Mouse (Mus musculus): ENCODE measurements around the gene Ssbp3. TPM values are rescaled to one million over a fixed set of nuclear protein-coding genes. Genes with fewer than 3 reads are reported as not detected.

Ssbp3 gene
- polyA plus RNA-seq, 1 experiment: 27.8 TPM

DNA sequence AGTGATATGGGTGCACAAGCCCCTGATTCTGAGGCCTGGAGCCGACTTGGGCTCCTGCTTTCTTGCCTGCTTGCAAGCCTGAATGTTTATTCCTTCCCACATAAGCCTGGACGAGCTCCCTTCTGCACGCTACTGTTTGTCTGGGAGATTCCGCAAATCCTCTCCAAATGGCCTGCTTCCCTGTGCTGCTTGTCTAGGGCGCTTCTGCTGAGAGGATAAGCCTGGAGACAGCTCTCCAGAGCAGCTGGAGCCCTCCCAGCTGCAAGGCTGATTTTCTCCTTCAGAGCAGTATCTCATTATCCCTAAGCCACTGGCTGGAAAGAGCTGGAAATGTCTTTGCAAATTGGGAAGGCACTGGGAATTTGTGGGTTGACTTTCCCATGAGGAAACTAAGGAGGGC, 165.0 kb downstream of the Ssbp3 start:
- TF ChIP-seq CTCF (IDR thresholded peaks at IDR 0.05; ENCODE audit: extremely low read depth, insufficient read depth, insufficient read length, insufficient replicate concordance) (no peak), POLR2A (IDR thresholded peaks at IDR 0.05; ENCODE audit: low read depth, low read length) (no peak)
- H3K36me3 ChIP-seq (ENCODE audit: control insufficient read depth, insufficient read depth, low read length): no peaks in the 10 kb centered on the region
- no peaks in the 10 kb centered on the region for H3K27me3 ChIP-seq (ENCODE audit: control insufficient read depth, insufficient read depth, low read length)
- DNase-seq (ENCODE audit: low read depth in 1 of 2, low spot score in 2 of 2): no peak
- H3K4me1 ChIP-seq (ENCODE audit: control insufficient read depth, insufficient read depth, insufficient read length): no peaks in the 10 kb centered on the region; the same call in 1 of the 2 replicates
- WGBS: 87% methylated on average over 5 of the region's 5 CpGs
- no peak overlapping the region for H3K4me3 ChIP-seq (ENCODE audit: extremely low read depth, insufficient read depth, insufficient read length)
- H3K27ac ChIP-seq (ENCODE audit: insufficient read depth, low read length): no peak overlapping the region

DNA sequence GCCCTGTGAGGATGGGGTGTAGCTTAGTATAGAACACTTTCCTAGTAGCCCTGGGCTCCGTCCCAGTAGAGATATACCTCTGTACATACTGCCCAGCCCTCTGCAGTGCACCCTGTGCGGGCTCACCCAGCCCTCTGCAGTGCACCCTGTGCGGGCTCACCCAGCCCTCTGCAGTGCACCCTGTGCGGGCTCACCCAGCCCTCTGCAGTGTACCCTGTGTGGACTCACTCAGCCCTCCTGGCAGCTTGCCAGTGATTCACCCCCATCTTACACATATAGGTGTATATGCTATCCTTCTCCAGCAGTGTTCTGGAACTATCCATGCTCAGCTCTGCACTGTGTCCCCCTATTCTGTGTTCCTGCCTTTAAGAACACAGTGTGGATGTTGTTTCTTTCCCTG, 168.4 kb downstream of the Ssbp3 start:
- H3K27ac ChIP-seq (ENCODE audit: insufficient read depth, low read length): no peak overlapping the region
- H3K27me3 ChIP-seq (ENCODE audit: control insufficient read depth, insufficient read depth, low read length): no peaks in the 10 kb centered on the region
- DNase-seq (ENCODE audit: low read depth in 1 of 2, low spot score in 2 of 2): no peak
- no peak for TF ChIP-seq POLR2A (IDR thresholded peaks at IDR 0.05; ENCODE audit: low read depth, low read length)
- TF ChIP-seq CTCF (IDR thresholded peaks at IDR 0.05; ENCODE audit: extremely low read depth, insufficient read depth, insufficient read length, insufficient replicate concordance): no peak
- H3K4me1 ChIP-seq (ENCODE audit: control insufficient read depth, insufficient read depth, insufficient read length): no peaks in the 10 kb centered on the region; the same call in 1 of the 2 replicates
- WGBS: 83% methylated on average over 4 of the region's 4 CpGs
- no peak overlapping the region for H3K4me3 ChIP-seq (ENCODE audit: extremely low read depth, insufficient read depth, insufficient read length)
- no peaks in the 10 kb centered on the region for H3K36me3 ChIP-seq (ENCODE audit: control insufficient read depth, insufficient read depth, low read length)

DNA sequence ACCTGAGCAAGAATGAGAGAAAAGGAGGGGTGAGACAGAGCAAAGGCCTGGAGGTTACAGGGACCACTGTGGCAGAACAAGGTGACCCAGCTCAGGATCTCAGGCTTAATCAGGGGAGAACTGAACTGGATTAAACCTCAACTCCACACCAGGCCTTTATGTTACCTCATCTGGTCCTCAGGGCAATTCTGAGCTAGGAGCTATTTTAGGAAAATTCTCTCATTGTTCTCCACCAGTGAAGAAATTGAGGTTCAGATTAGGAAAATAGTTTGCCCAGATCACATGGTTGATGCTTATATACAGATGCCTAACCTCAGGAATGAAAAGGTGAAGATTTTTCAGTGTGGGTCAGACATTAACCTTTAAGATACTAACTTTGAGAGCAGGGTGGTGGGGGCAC, 169.2 kb downstream of the Ssbp3 start:
- DNase-seq (ENCODE audit: low read depth in 1 of 2, low spot score in 2 of 2): no peak
- H3K36me3 ChIP-seq (ENCODE audit: control insufficient read depth, insufficient read depth, low read length): no peaks in the 10 kb centered on the region
- no peaks in the 10 kb centered on the region; the same call in 1 of the 2 replicates for H3K4me1 ChIP-seq (ENCODE audit: control insufficient read depth, insufficient read depth, insufficient read length)
- TF ChIP-seq CTCF (IDR thresholded peaks at IDR 0.05; ENCODE audit: extremely low read depth, insufficient read depth, insufficient read length, insufficient replicate concordance) (no peak), POLR2A (IDR thresholded peaks at IDR 0.05; ENCODE audit: low read depth, low read length) (no peak)
- no peak overlapping the region for H3K27ac ChIP-seq (ENCODE audit: insufficient read depth, low read length)
- no peak overlapping the region for H3K4me3 ChIP-seq (ENCODE audit: extremely low read depth, insufficient read depth, insufficient read length)
- H3K27me3 ChIP-seq (ENCODE audit: control insufficient read depth, insufficient read depth, low read length): no peaks in the 10 kb centered on the region

DNA sequence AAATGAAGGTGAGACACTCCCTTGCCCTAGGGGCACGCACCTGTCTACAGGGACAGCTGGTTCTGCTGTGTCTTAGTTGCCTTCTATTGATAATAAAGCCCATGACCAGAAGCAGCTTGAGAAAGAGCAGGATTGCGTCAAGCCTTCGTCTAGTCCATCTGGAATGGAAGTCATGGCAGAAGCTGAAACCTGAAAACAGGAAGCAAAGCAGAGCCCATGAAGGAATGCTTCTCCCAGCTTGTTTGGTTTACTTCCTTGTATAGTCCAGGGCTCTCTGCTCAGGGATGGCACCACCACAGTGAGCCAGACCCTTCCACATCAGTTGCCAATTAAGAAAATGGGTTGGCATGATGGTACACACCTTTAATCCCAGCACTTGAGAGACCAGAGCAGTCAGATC, 171.7 kb downstream of the Ssbp3 start:
- H3K27me3 ChIP-seq (ENCODE audit: control insufficient read depth, insufficient read depth, low read length): no peaks in the 10 kb centered on the region
- H3K27ac ChIP-seq (ENCODE audit: insufficient read depth, low read length): no peak overlapping the region
- DNase-seq (ENCODE audit: low read depth in 1 of 2, low spot score in 2 of 2): no peak
- WGBS: 83% methylated on average over 3 of the region's 3 CpGs
- TF ChIP-seq CTCF (IDR thresholded peaks at IDR 0.05; ENCODE audit: extremely low read depth, insufficient read depth, insufficient read length, insufficient replicate concordance) (no peak), POLR2A (IDR thresholded peaks at IDR 0.05; ENCODE audit: low read depth, low read length) (no peak)
- H3K36me3 ChIP-seq (ENCODE audit: control insufficient read depth, insufficient read depth, low read length): no peaks in the 10 kb centered on the region
- no peaks in the 10 kb centered on the region; the same call in 1 of the 2 replicates for H3K4me1 ChIP-seq (ENCODE audit: control insufficient read depth, insufficient read depth, insufficient read length)
- H3K4me3 ChIP-seq (ENCODE audit: extremely low read depth, insufficient read depth, insufficient read length): no peak overlapping the region

DNA sequence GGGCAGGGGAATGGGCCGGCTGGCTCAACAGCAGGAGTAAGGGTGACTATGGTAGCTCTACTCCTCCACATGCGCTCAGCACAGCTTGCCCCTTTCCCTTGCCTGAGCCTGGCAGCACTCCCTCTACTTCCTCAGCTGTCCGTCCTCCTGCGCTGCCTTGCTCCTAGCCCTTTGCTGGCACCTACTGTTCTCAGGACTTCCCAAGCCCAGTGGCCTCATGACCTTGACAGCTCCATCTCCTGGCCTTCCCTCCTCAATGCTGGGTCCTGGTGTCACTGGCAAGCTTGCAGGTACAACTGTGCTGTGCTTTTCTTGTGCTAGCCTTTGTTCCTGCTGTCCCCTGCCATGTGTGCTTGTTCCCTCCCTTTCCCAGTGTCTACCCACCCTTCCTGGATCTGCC, 172.6 kb downstream of the Ssbp3 start:
- DNase-seq (ENCODE audit: low read depth in 1 of 2, low spot score in 2 of 2): no peak
- TF ChIP-seq CTCF (IDR thresholded peaks at IDR 0.05; ENCODE audit: extremely low read depth, insufficient read depth, insufficient read length, insufficient replicate concordance) (no peak), POLR2A (IDR thresholded peaks at IDR 0.05; ENCODE audit: low read depth, low read length) (no peak)
- Histone ChIP-seq H3K36me3 (ENCODE audit: control insufficient read depth, insufficient read depth, low read length) (no peaks in the 10 kb centered on the region), H3K4me3 (ENCODE audit: extremely low read depth, insufficient read depth, insufficient read length) (no peak overlapping the region), H3K4me1 (ENCODE audit: control insufficient read depth, insufficient read depth, insufficient read length) (no peaks in the 10 kb centered on the region; the same call in 1 of the 2 replicates), H3K27ac (ENCODE audit: insufficient read depth, low read length) (no peak overlapping the region), H3K27me3 (ENCODE audit: control insufficient read depth, insufficient read depth, low read length) (no peaks in the 10 kb centered on the region)
- 94% methylated on average over 4 of the region's 4 CpGs for WGBS

DNA sequence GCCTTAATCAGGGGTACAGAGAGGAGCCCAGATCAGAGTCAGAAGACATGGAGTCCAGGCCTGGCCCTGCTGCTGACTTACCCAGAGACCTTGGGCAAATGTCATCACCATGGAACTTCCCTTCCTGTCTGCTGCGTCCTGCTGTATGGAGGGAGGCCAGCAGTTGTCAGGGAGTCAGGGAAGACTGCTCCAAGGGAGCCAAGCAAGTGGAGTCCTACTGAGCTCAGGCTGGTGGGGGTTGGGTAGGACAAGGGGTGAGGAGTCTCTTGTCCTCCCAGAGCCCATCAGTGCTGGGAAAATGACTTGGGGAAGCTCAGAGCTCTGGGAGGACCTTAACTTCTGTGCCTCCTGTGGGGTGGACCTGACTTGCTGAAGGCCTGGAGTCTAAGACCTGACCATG, 173.8 kb downstream of the Ssbp3 start:
- TF ChIP-seq POLR2A (IDR thresholded peaks at IDR 0.05; ENCODE audit: low read depth, low read length): no peak
- TF ChIP-seq CTCF (IDR thresholded peaks at IDR 0.05; ENCODE audit: extremely low read depth, insufficient read depth, insufficient read length, insufficient replicate concordance): no peak
- Histone ChIP-seq H3K27ac (ENCODE audit: insufficient read depth, low read length) (no peak overlapping the region), H3K27me3 (ENCODE audit: control insufficient read depth, insufficient read depth, low read length) (no peaks in the 10 kb centered on the region)

DNA sequence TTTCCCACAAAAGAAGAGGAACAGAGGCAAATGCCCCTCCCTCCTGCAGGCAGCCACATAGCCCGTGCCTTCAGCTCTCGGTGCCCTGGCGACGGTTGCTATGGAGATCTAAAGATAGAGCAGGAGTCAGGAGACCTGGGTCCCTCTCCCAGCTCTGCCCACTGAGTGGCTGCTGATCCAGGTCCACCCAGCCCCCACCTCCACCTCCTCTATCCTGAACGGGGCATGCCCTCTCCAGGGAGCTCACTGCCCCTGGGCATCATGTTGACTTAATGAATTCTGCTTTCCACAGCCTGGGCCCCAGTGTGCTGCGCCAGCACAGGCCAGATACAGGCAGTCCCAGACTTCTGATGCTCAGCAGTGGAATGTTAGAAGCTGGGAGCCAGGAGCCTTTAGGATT, 174.4 kb downstream of the Ssbp3 start:
- H3K4me1 ChIP-seq (ENCODE audit: control insufficient read depth, insufficient read depth, insufficient read length): no peaks in the 10 kb centered on the region; the same call in 1 of the 2 replicates
- TF ChIP-seq CTCF (IDR thresholded peaks at IDR 0.05; ENCODE audit: extremely low read depth, insufficient read depth, insufficient read length, insufficient replicate concordance): no peak
- TF ChIP-seq POLR2A (IDR thresholded peaks at IDR 0.05; ENCODE audit: low read depth, low read length): no peak
- DNase-seq (ENCODE audit: low read depth in 1 of 2, low spot score in 2 of 2): no peak
- H3K4me3 ChIP-seq (ENCODE audit: extremely low read depth, insufficient read depth, insufficient read length): no peak overlapping the region
- 68% methylated on average over 6 of the region's 6 CpGs for WGBS
- no peak overlapping the region for H3K27ac ChIP-seq (ENCODE audit: insufficient read depth, low read length)
- no peaks in the 10 kb centered on the region for H3K27me3 ChIP-seq (ENCODE audit: control insufficient read depth, insufficient read depth, low read length)
- H3K36me3 ChIP-seq (ENCODE audit: control insufficient read depth, insufficient read depth, low read length): no peaks in the 10 kb centered on the region

More for the DNA sequence above, 173.8 kb downstream of the Ssbp3 start:
- 67% methylated on average over 1 of the region's 1 CpGs for WGBS
- no peak for DNase-seq (ENCODE audit: low read depth in 1 of 2, low spot score in 2 of 2)
- Histone ChIP-seq H3K4me3 (ENCODE audit: extremely low read depth, insufficient read depth, insufficient read length) (no peak overlapping the region), H3K4me1 (ENCODE audit: control insufficient read depth, insufficient read depth, insufficient read length) (no peaks in the 10 kb centered on the region; the same call in 1 of the 2 replicates), H3K36me3 (ENCODE audit: control insufficient read depth, insufficient read depth, low read length) (no peaks in the 10 kb centered on the region)

Measured in spleen, adult 2 months (tissue).